Mouse (Mus musculus) brain, embryonic 18.5 days (tissue): Measurements from ENCODE around the gene Fam19a5.

Source experiments
- DNase-seq: peaks from one replicate; pipeline ENCODE4 v3.0.0-alpha.2; 2012; ENCODE audit warnings: low read depth, low spot score

The Fam19a5 gene

DNA sequence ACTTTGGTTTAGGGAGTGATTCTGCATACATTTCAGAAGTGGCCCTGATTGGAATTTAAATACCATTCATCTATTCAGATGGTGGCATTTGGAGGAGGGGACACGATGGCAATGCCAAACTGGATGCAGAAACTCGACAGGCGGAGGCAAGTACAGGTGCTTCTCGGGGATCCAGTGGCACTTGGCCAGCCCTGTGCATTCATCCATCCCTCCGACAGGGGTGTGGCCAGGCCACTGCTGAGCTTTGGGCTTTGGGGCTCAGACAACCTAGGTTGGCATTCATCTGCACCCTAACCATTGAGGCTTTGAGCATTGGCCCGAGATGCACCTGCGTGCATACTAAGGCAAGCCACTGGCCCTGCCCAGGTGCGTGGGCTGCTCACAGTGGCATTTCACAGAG is 52.6 kb downstream of the Fam19a5 start:
- no peak for DNase-seq

DNA sequence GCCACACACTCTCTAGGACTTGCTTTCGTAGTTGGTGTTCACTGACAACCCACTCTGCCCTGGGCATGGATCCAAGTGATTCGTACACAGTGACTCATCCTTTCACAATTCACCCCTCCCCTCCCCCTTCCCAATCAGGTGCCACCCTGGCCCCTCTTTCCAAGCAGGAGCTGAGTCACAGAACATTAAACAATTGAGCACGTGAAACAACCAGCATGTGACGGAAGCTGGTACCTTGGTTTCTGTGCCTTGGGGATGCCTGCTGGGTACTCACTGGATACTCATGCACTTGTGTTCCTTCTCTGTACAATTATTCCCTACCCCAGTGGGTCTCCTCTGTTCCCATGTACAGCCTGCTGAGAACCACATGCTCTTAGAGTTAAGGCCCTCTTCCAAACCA is 53.0 kb downstream of the Fam19a5 start:
- DNase-seq: no peak

DNA sequence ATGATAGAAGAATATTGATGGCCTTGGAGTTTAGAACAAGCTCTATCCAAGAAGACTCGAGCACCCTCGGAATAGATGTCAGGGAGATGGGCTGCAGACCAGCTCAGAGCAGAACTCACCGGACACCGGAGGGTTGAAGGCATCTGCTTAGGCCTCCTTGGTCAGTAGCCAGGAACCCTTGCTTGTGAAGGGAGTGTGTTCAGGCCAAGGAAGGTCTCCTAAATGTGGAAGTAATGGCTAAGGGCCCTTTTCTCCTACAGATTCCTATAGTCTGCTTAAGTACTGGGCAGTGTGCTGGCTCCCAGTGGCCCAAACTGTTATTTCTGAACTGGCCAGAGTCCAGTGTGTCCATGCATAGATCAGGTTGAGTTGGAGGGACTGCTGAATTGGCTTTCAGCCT is 53.7 kb downstream of the Fam19a5 start:
- no peak for DNase-seq

DNA sequence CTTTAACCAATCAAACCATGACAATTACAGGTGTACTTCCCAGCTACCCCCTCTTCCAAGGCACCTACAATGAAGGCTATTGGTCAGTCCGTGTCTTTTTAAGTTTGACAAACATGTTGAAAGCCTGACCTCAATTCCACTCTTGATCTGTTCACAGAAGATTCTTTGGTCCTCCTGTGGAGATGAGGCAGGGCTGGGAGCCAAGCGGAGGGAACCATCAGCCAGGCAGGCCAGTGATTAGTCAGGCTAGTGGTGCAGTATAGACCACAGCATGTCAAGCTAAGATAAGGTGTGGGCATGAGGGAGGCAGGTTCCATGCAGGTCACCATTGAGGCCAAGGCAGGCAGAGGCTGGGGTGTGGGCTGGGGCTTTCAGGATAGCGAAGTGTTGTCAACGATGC is 54.5 kb downstream of the Fam19a5 start:
- no peak for DNase-seq

DNA sequence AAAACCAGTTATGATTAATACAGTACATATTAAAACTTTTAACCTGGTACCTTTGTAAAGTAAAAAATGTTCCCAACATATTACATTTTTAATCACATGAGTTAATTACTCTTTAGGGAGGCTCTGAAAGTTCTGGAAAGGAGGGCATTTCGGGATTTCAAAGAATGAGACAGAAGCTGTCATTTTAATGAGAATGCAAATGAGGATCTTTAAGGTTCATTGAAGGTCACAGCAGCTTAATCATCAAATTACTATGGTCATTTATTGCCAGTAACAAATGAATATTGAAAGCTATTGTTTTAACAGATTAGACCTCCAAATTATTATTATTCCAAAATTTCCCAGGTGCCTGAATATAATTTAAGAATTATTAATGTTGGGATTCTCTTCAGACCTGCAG is 59.2 kb downstream of the Fam19a5 start:
- no peak for DNase-seq

DNA sequence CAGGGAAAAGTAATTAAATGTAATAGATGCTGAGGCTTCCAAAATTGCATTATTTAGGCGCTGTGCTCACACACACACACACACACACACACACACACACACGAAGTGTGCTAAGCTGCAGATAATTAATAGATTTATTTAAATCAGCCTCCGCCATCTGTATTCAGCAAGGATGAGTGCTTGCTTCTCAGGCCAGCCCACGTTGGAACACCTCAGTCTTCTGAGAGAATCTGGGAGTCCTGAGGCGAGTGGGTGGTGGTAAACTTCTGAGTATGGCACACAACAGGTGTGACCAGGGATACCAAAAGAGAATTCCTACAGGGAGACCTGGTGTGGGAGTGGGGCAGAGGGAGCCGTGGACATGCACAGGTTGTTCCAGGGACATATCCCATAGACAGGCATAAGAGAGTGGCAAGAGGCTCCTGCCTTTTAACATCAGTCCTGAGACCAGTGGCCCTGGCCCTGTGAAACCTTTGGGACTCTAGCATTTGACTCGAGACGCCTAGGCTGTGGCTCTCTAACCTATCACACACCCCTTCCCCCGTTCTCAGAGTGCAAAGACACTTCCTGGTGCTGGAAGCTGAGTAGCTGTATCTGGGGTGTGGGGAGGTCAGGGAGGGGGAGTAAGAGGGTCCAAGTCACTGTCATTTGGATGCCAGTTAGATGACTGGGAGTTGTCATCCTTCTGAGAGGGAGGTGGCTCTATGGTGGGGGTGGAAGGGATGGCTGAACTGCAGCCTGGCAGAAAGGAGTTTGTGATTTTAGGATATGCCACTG is 61.6 kb downstream of the Fam19a5 start:
- no peak for DNase-seq

DNA sequence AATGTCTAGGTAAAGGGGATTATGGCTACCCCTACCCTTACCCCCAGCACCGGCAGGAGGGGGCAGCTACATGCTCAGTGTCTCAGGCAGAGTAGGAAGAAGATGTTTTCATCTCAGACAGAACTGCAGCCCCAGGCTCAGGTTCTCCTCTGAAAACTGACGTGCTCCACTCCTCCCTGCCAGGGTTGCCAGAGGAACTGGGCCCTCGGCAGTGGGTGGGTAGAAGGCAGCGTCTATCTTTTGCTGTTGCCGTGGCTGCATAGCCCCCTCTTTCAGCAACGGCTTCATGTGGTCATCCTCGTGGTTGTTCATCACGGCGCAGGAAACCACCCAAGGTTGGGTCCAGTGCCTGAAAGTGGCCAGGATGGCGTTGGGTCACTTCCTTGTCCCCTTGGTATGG is 62.6 kb downstream of the Fam19a5 start:
- no peak for DNase-seq

DNA sequence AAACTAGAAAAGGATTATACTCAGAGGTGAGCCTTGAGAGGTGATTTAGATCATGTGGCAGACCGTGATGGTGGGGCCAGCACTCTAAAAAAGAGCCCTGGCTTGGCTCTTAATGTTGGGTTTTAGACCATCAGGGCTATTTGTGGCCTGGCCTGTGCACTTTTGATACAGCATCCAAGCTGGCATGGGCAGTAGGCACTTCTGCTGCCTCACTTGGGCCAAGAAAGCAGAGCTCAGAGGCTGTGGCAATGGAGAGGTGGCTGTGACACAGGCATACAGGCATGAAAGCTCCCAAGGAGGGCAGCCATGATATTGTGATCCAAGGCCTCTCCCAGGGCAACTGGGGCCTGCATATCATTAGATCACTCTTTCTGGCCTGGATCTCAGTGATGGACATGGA is 65.1 kb downstream of the Fam19a5 start:
- DNase-seq: no peak

DNA sequence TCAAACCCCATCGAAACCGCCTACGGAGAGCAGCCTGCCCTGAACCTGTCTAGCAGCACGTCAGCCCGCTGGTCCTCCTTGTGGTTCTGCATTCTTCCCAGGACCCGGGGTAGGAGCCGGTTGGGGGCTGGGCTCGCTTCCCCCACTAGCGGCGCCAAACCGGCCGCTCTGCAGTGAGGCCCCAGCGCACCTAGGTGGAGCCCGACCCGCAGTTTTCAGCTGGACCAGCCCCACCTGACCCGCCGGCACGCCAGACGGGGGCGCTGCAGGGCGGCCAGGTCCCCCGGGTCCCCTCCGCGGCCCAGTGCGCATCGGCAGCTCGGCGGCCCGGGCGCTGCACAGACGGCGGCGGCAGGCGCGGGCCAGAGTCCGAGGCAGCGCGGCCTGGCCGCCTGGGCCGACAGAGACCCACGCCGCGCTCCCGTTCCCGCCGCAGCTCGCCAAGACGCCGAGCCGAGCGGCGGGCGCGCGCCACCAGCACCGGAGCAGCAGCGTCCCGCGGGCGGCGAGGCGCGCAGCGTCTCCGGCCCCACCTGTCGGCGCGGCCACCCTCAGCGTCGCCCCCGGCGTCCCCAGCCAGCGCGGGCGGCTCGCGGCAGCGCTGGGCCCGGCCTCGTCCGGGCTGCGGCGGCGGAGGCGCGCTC is 80.0 kb downstream of the Fam19a5 start:
- peak; percentile 69 for DNase-seq

DNA sequence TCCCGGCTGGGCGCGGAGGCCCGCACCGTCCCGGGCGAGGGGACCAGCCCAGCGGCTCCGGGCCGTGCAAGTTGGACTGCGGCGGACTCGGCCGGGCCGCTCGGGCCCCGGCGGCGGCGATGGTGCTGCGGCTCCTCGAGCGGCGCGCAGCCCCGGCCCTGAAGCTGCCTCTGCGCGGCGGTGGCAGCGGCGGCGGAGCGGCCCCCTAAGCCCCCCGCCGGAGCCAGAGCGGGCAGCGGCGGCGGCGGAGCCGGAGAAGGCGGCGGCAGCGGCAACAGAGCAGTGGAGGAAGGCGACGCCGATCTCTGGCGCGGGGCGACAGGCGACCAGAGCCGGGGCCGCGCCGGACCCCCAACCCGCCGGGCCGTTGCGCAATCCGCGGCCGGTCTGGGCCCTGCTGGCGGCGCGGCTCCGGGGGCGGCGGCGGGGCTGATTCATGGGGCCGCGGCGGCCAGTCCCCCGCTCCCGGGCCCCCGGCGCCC is 80.6 kb downstream of the Fam19a5 start:
- no peak for DNase-seq

DNA sequence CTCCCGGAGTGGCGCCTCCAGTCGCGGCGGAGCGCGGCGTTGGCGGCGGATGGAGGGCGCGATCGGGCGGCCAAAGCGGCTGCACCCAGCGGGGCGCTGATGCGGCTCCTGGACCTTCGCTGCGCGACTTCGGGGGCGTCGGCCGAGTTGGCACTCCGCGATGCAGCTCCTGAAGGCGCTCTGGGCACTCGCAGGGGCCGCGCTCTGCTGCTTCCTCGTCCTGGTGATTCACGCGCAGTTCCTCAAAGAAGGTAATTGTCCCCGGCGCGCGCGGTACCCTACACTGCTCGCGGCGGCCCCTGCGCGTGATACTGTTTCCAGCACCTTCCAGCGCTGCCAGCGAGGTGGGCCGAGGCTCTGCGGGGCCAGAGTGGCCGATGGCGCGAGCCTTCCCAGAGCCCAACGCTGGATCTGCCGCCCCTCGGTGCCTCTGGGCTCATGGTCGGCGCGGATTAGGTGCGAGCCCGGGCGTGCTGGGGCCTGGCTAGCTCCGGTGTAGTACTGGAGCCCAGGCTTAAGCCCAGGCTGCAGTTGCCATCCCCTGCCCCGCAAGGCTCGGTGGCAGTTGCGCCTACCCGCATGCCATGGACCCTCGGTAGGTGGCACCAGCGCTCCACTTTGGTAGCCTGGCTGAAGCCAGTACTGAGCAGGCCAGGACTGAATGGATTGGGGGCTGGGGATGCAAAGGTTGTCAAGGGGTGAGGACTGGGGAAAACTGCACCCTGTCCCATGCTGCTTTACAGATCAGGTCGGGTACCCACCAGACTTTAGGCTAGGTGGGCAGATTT is 81.3 kb downstream of the Fam19a5 start:
- DNase-seq: peak; percentile 77

DNA sequence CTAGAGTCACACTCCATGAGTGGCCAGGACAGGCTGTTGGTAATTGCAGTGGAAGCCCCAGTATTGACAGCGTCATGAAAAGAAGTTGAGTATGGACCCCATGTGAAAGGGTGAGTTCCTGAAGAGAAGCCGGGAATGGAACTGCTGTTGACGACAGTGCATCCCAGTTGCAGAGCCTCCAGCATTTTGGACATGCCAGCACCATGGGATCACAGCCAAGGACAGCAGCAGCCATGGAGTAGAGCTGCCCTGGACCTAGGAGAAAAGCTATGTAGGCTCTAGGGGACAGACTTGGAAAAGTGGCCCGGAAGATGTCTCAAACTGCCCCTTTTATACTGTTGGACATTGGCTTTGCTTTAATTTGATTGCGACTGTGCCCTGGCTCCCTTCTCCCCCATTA is 91.2 kb downstream of the Fam19a5 start:
- no peak for DNase-seq

DNA sequence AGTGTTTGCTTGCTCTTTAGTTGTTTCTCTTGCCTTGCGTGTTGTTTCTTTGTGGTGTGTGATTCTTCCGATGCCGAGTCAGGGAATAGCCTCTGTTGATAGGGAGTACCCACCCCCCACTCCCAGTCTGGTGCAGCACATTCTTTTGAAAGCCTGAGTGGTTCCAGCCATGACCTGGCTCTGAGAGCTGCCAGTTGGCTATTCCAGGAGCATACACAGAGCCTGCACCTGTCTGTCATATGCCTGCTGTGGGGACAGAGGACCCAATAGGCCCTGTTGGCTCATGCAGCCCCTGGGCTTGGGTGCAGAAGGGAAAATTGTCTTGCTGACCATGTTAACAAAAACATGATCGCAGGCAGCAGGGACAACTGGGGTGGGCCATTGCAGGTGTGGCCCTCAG is 92.3 kb downstream of the Fam19a5 start:
- no peak for DNase-seq

DNA sequence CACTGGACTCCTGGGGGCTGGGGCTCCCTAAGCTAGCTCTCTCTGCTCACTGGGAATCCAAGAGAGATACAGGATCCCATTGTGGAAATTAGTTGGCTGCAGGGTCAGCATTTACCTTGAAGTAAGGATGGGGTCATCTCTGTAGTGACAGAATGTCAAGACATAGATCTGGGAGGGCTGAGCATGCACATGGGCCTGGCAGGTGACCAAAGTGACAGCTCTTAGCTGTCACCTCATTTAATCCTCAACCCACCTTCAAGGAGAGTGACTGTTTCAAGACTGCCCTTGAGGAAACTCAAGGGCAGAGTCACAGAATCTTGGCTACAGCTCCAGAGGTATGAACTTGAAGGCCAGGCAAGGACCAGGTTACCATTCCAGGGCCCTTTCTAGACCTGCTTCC is 93.1 kb downstream of the Fam19a5 start:
- no peak for DNase-seq

DNA sequence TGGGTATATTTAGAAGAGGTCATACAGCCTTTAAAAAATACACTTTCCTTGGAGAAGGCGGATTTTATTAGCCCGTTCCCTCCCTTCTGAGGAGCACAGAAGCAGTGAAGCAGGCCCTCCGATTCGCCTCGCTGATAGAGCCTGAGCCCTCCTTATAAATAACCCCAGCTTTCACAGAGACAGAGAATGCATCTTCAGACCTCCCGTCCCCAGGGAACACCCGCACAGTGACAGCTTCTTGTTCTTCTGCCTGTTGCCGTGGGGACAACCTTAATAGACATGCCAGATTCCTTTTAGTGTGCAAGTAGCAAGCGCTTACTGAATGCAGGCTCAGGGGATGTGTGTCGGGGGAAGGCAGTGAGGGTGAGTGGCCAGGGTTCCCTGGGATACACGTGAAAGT is 94.2 kb downstream of the Fam19a5 start:
- no peak for DNase-seq

DNA sequence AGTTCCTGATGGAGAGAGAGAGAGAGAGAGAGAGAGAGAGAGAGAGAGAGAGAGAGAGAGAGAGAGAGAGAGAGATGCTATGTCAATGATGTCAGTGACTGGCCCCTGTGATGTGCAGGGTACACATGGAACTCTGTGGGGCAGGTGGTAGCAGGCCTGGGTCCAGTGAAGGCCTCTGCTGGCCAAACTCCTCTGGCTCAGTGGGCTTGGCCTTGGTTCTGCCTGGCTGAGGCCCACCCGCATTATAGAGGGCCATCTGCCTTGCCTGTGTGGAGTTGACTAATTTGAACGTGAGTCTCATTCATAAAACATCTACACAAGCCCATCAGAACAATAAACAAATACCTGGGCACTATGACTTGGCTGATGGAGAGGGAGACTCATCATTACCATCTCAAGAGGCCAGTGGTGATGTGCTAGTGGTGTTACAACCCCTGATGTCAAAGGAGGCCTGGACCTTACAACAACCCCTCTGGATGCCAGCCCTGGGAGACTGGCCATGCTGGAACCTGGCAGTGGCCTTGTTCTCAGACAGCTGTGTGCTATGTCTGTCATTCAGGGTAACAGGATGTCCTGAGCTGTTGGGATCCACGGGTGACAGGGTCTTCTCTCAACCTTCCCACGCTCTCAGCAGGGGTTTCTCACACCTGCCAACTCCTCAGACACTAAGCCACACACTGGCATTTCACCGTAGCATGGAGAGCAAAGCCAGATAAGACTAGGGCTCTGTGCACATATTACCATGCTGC is 102.4 kb downstream of the Fam19a5 start:
- DNase-seq: no peak

DNA sequence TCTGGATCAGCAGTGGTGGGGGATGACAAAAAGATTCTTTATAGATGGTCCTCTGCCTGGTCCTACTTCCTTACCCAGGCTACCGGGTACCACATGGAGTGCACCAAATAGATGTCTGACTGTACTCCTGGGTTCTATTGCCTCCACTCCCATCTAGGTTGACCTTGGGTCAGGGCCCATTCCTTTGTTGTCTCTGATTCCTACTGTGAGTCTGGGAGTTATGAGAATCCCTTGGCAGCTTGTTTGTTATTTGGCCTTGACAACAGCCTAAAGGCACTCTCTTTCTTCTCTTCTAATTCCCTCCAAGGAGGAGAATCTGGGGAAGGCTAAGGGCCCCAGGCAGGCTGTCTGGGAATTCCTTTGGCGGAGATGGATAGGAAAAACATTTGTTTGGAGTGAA is 105.6 kb downstream of the Fam19a5 start:
- DNase-seq: no peak

DNA sequence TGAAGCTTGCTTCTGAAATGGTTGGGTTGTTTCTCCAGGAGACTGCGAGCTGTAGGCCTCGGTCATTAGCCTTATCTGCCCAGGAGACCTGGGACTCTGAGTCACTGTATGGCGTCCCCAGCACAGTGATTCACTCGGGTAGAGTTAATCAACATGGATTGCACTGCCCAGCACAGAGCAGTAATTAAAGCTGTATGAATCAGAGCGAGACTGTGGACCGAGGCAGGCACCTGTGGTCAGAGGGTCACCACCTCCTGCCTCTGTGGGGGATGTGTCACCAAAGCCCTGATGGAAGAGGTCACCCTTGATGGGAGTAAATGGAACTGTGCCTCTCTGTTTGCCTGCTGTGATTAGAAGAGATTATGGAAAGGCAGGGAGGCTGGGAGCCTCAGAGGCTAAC is 110.5 kb downstream of the Fam19a5 start:
- no peak for DNase-seq

DNA sequence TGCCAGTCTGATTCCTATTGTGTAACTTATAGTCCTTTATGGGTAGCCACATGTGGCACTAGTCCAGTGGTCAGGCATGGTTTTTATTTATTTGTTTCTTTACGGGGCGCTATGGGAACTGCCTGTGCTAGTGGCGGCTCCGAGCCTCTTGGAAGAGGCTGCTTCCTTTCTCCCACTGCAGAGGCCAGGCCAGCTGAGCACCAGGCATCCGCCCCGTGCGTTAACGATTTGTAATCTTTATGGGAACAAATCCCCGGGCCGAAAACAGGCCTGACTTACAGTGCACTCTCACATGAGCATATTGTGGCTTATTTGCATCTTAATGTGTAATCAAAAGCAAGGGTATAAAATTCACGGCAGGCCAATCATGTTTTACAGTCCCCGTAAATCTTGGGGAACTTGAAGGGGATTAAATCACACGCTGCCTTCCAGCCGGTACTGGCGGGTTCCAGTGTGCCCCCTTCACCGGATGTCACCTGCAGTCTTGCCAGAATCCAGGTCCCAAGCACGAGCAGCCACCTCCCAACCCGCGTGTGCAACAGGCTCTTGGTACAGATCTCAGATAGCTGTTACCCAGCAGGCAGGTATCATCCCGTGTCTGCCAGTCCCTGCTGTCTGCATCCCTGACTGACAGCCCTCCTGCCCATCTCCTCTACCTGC is 112.5 kb downstream of the Fam19a5 start:
- no peak for DNase-seq

DNA sequence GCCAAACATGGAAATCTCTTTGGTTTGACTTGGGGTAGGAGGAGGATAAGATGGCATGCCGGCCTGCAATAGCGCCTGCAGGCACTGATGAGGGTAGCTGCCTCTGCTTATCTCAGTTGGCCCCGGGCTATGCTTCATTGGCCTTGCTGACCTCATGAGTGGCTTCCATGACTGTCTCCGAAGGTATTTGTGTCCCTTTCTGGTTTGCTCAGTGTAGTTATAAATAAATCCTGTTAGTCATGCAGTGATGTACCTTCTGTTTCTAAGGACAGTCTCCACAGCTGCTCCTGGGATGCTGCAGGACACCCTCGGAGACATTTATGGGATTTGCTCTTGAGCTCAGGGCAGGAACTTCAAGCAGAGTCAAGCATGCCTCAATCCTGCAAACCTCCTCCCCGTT is 115.6 kb downstream of the Fam19a5 start:
- DNase-seq: no peak

DNA sequence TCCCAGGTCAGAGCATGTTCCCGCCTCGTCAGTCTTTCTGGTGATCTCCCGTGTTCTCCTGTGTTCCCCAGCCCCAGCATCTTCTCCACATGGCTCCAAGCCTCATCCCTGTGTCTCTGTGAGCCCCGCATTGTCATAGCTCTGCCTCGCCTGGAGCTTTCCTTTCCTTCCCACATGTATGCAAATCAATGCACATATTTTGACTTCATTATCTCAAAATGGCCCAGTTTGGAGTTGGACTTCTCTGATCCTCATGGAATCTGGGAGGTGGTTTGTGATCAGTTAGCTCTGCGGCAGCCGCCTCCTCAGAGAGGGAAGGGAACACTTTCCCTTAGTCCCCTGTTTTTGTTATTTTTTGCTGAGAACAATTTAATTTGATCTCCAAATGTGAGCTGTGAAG is 117.9 kb downstream of the Fam19a5 start:
- no peak for DNase-seq
